Mouse (Mus musculus) heart, postnatal 14 days (tissue): Measurements from ENCODE around the gene Nus1. TPM values are rescaled to one million over a fixed set of nuclear protein-coding genes. Genes with fewer than 3 reads are reported as not detected.
A peak's percentile ranks its signal among the peaks of the same experiment; 100 is the strongest.

ENCODE experiments used
- DNase-seq, 2 experiments: peaks; one replicate each; pipeline ENCODE4 v3.0.0; 2021 to 2022
- intact Hi-C: fragments of 180-260 bp; cut with DNase I; formaldehyde crosslinking; loops from one replicate; pipeline ENCODE4 v1.15.1; 2025
- long read RNA-seq, 2 experiments: library from polyadenylated mRNA; stranded (forward); transcript quantifications; one replicate each; pipeline ENCODE4 v2.0.0; 2021
- total RNA-seq, 2 experiments: library from RNA; stranded (reverse); gene quantifications; 2 replicates each; pipeline ENCODE4 v1.2.3; 2021

The Nus1 gene
- 10 to 100 TPM; 27.4 to 31.2 TPM for total RNA-seq
- long read RNA-seq, experiment 1, full-length matches to known transcripts: 20 of 29 reads
- long read RNA-seq, experiment 1, partial matches to known transcripts: 0 of 29 reads
- long read RNA-seq, experiment 1, other reads (novel, unspliced or antisense): 9 of 29 reads
- long read RNA-seq, experiment 2, full-length matches to known transcripts: 14 of 22 reads
- long read RNA-seq, experiment 2, partial matches to known transcripts: 1 of 22 reads
- long read RNA-seq, experiment 2, other reads (novel, unspliced or antisense): 7 of 22 reads

GRCm38 (mm10) chr10:52417299-52417997 lies at the start of gene Nus1:
TSS of gene Nus1 (plus strand) at chr10:52417547.
- intact Hi-C loops: loop anchor here (2.0 to 5.0 kb wide), 2 partner anchors 27 to 35 kb away; partner anchors contain the start of gene Gopc

GRCm38 (mm10) chr10:52368376-52368775 lies 49.0 kb upstream of the Nus1 start:
- intact Hi-C loops: no loop called here
- no peak for DNase-seq

More at GRCm38 (mm10) chr10:52417299-52417997, at the start of gene Nus1:
- peak; percentile 97 for DNase-seq

DNA sequence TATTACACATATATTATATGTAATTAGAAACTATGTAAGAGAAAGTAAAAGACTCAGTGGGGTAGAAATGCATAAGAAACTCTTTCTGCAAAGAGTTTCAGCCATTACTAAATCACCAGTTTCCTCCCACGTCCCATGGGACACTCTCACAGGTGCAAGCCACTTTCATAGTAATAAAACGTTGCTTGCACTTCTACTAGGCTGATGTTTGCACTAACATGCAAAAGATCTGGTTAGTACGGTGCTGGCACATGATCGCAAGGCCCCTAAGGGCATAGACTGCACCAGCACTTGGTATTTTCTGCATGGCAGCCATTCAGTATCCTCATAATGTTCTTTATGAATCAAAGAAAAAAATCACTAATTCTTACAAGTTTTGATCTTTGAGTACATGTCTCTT lies 43.5 kb upstream of the Nus1 start:
- DNase-seq: no peak
- intact Hi-C loops: no loop called here

- DNase-seq: no peak
- intact Hi-C loops: no loop called here
Observed at GRCm38 (mm10) chr10:52374651-52375050, 42.7 kb upstream of the Nus1 start.

DNA sequence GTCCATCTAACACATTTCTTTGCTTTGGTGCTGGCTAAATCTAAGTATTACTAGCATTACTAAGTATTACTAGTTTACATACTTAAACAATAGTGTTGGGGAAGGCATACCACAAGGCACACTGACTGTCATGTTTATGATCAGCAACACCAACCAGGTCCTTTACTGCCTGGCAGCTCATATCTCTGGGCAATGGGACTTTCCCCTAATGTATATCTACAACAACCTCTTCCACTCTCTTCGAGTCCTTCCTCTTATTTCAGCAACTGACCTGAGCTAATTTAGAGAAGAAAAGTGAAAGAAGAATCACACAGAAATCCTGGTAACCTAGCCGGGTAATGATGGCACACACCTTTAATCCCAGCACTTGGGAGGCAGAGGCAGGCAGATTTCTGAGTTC lies 40.9 kb upstream of the Nus1 start:
- intact Hi-C loops: no loop called here
- no peak for DNase-seq

- no peak for DNase-seq
- intact Hi-C loops: no loop called here
Observed at GRCm38 (mm10) chr10:52377813-52378212, 39.5 kb upstream of the Nus1 start.

GRCm38 (mm10) chr10:52381321-52381801 lies 36.0 kb upstream of the Nus1 start:
- DNase-seq: no peak
- intact Hi-C loops: loop anchor here (5.0 kb wide), 3 partner anchors 36 to 279 kb away; partner anchors contain the start of gene Nus1

DNA sequence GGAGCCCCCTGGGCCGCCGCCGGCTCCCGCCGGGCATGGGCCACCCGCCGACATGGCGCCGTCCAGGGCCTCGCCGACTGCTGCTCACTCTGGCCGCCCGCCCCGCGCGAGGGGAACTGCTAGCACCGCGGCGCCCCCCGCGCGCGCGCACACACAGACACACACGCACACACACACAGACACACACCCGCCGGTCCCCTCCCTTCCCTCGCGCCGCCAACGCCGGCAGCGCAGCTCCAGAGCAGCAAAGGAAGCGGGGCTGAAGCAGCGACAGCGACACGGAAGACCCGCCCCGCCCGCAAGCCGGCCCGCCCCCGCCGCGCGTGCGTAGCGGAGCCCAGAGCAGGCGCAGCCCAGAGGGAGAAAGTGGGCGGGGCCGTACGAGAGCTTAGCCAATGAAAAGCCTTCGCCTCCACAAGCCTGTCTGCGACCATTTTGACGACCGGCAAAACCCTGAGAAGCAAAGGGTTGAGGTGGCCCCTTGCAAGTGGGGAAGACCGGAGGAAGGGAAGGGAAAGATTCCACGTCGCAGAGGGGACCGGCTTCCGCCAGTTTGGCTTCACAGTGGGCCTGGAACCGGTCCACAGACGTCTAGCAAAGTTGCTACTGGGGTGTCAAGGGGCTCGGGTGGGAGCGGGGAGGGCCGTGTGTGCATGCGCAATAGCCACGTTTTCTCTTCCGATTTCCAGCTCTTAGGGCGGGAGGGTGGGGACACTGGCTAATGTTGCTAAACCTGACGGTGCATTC lies 35.3 kb upstream of the Nus1 start, which contains the start of gene Gopc:
Gene Gopc, minus strand, starts transcription at position 280 of the 747 bp plus-strand sequence.
- intact Hi-C loops: loop anchor here (2.0 to 5.0 kb wide), 4 partner anchors 35 to 280 kb away; partner anchors contain the start of genes Dcbld1 and Nus1
- peak; percentile 98 to 99 for DNase-seq

DNA sequence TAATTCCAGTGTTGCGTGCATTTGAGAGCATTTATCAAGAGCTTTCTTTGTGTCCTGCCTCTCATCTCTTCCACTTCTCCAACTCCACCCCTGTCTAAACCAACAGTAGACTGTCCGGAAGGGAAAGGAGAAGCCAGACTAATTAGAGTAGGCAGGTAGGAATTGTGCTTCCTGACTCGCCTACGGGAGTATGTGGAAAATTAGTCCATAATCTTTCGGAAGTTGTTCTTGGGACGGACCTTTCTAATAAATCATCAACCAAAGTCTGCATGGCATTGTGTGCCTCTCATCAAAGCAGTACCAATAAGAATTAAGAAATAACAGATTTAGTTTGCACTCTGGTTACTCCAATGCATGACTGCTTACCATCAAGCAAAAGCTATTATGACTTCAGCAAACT lies 34.3 kb upstream of the Nus1 start:
- DNase-seq: no peak
- intact Hi-C loops: loop anchor here (2.0 to 5.0 kb wide), 4 partner anchors 34 to 281 kb away; partner anchors contain the start of genes Dcbld1 and Nus1

DNA sequence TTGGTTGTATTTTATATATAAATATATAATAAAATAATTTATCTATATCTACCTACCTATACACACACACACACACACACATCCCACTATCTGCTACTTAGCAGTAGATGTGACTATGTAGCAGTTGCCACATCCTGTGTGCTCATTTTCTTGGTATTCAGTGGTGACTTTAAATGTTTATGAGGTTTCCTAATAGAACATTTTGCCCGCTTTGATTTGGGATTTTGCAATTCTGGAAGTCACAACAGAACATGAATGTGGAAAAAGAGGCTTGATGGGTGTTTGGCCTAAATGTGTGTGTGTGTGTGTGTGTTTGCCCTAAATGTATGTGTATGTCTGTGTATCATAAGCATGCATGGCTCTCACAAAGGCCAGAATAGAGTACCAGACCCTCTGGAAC lies 33.8 kb upstream of the Nus1 start:
- intact Hi-C loops: loop anchor here (2.0 to 5.0 kb wide), 4 partner anchors 34 to 281 kb away; partner anchors contain the start of genes Dcbld1 and Nus1
- no peak for DNase-seq

GRCm38 (mm10) chr10:52384823-52385610 lies 32.3 kb upstream of the Nus1 start:
- DNase-seq: peak; percentile 40 to 61
- intact Hi-C loops: loop anchor here (1.0 to 5.0 kb wide), 4 partner anchors 32 to 283 kb away; partner anchors contain the start of gene Nus1

GRCm38 (mm10) chr10:52387192-52387591 lies 30.2 kb upstream of the Nus1 start:
- no peak for DNase-seq
- intact Hi-C loops: no loop called here

DNA sequence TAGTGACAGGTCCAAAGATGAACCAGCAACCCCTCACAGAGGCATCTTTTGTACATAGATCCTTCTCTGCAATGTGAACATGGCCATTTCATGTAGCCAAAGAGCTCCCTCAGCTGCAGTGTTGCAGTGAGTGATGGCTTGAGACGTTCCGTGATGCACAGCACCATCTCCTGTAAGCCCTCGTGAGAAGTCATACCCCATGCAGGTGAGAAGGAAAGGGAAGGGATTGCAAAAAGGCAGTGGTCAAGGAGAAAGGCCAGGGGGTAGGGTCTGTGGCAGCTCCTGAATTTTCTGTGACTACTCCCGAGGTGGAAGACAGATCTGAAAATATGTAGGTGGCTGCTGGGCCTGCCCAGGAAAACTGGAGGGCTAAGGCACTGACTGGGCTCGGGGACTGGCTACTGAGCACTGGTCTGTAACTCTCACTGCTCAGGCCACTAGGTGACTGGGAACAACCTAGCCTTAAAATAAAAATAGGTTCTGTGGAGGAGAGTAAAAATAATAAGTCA lies 28.4 kb upstream of the Nus1 start, which contains the start of gene Nepn:
Gene Nepn, plus strand, starts transcription at position 51 of the 509 bp plus-strand sequence.
- no peak for DNase-seq
- intact Hi-C loops: no loop called here

DNA sequence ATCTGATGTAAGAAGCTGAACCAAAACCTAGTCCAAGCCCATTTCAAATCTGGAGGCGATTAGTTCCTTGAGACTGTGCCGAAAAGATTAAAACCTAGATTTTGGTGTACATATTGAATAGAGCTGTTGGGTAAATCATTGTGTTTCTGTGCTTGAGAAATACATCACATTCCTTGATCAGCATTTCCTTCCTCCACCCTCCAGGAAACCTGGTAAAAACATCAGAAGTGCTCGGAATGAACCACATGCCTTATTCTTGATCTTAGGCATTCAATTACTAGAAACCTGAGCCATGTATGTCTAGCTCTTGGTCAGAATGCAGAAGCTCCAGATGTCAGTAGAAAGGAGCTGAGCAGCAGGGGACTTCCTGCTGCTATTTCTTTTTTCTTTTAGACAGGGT lies 27.9 kb upstream of the Nus1 start:
- intact Hi-C loops: no loop called here
- no peak for DNase-seq

GRCm38 (mm10) chr10:52391208-52391607 lies 26.1 kb upstream of the Nus1 start:
- DNase-seq: no peak
- intact Hi-C loops: loop anchor here (2.0 kb wide), 1 partner anchor 26 kb away; the partner anchor contains the start of gene Nus1

GRCm38 (mm10) chr10:52396647-52397046 lies 20.7 kb upstream of the Nus1 start:
- no peak for DNase-seq
- intact Hi-C loops: no loop called here

DNA sequence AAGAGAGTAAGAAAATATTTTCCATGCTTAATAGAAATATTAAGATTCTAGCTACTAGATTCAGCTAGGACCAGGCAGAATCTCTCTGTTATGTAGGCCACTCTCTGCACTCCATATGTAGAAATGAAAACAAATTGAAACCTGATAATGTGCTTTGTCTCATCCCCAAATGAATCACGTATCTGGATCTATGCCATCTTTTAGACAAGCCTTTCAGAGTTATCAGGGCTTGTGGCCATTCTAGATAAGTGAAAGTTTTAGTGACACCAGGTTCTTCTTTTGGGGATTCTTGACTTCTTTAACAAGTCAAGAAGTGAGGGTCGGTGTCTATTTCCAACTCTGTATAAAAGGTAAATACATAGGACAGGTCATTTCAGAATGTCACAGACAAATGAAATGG lies 18.6 kb upstream of the Nus1 start:
- intact Hi-C loops: no loop called here
- DNase-seq: no peak

DNA sequence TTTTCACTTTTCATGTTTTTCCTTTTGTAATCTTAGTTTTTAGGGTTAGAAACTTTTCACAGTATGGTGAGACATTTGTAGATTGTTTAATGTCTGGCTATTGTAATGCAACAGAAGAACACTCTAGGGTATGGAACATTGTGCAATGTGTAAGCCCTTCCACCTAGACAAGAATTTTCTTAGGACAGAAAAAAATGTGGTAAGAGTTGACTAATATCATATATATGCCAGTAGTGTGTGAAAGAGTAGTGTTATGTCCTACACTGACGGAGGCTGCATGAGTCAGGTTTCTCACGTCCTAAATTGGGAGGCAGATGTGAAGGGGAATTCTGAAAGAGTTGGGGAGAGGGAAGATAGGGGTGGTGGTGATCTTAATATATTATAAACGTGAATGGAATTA lies 17.6 kb upstream of the Nus1 start:
- intact Hi-C loops: no loop called here
- DNase-seq: no peak

- intact Hi-C loops: no loop called here
- no peak for DNase-seq
Observed at GRCm38 (mm10) chr10:52405160-52405559, 12.2 kb upstream of the Nus1 start.
